In genomic region chr16:25080811-25081210, GRCm38 (mm10) we compare ENCODE assay signal across 27 mouse cellular contexts.
"Had no signal": no experiment of that assay in that cellular context is flagged by ENCODE, and none has a peak within 500 bp of the region (broad histone marks: within the 10 kb centered on the region; RNA-seq: fewer than 3 reads in every experiment).

No protein-coding gene starts in this region.

- H3K4me1 ChIP-seq: embryonic facial prominence, embryonic 10.5 days; embryonic facial prominence, embryonic 12.5 days; embryonic facial prominence, embryonic 13.5 days; embryonic facial prominence, embryonic 15.5 days; forebrain, embryonic 10.5 days; forebrain, embryonic 12.5 days; forebrain, embryonic 13.5 days; forebrain, embryonic 15.5 days; heart, embryonic 10.5 days had no signal

- H3K4me2 ChIP-seq: embryonic facial prominence, embryonic 12.5 days; embryonic facial prominence, embryonic 13.5 days; embryonic facial prominence, embryonic 15.5 days; forebrain, embryonic 12.5 days; forebrain, embryonic 13.5 days; forebrain, embryonic 15.5 days had no signal

- H3K36me3 ChIP-seq: embryonic facial prominence, embryonic 10.5 days; embryonic facial prominence, embryonic 12.5 days; embryonic facial prominence, embryonic 13.5 days; embryonic facial prominence, embryonic 15.5 days; forebrain, embryonic 10.5 days; forebrain, embryonic 12.5 days; forebrain, embryonic 15.5 days; heart, embryonic 10.5 days had no signal

- H3K9me3 ChIP-seq: embryonic facial prominence, embryonic 10.5 days; embryonic facial prominence, embryonic 12.5 days; embryonic facial prominence, embryonic 13.5 days; embryonic facial prominence, embryonic 15.5 days; forebrain, embryonic 10.5 days; forebrain, embryonic 12.5 days; forebrain, embryonic 13.5 days; forebrain, embryonic 15.5 days; heart, embryonic 10.5 days had no signal

- H3K27ac ChIP-seq: embryonic facial prominence, embryonic 10.5 days; embryonic facial prominence, embryonic 12.5 days; embryonic facial prominence, embryonic 13.5 days; embryonic facial prominence, embryonic 15.5 days; forebrain, embryonic 10.5 days; forebrain, embryonic 12.5 days; forebrain, embryonic 13.5 days; forebrain, embryonic 15.5 days; heart, adult 2 months; heart, embryonic 10.5 days had no signal

- H3K27me3 ChIP-seq: embryonic facial prominence, embryonic 12.5 days; embryonic facial prominence, embryonic 13.5 days; embryonic facial prominence, embryonic 15.5 days; forebrain, embryonic 12.5 days; forebrain, embryonic 13.5 days; forebrain, embryonic 15.5 days had no signal

- H3K4me3 ChIP-seq: embryonic facial prominence, embryonic 10.5 days; embryonic facial prominence, embryonic 12.5 days; embryonic facial prominence, embryonic 13.5 days; embryonic facial prominence, embryonic 15.5 days; erythroblast, embryonic 14.5 days; forebrain, embryonic 10.5 days; forebrain, embryonic 12.5 days; forebrain, embryonic 13.5 days; forebrain, embryonic 15.5 days; heart, adult 2 months; heart, embryonic 10.5 days had no signal

- DNase-seq: cerebellum, adult 2 months; cerebellum, adult 8-10 months; cerebellum, adult 9-10 months; cerebellum, adult 9-11 months; cerebellum, postnatal 10 days; cerebellum, postnatal 14 days; cerebellum, postnatal 25 days; cerebellum, postnatal 36 days; embryo, embryonic 11 days; forebrain, postnatal 0 days; gastrocnemius, postnatal 10 days; gastrocnemius, postnatal 14 days; gastrocnemius, postnatal 25 days; gastrocnemius, postnatal 36 days; heart, adult 2 months had no signal

- H3K9ac ChIP-seq: embryonic facial prominence, embryonic 12.5 days; embryonic facial prominence, embryonic 13.5 days; embryonic facial prominence, embryonic 15.5 days; forebrain, embryonic 12.5 days; forebrain, embryonic 13.5 days; forebrain, embryonic 15.5 days; forebrain, postnatal 0 days had no signal

- ATAC-seq: forebrain, embryonic 13.5 days; forebrain, embryonic 14.5 days; forebrain, embryonic 15.5 days; forebrain, embryonic 16.5 days; forebrain, postnatal 0 days had no signal
